Mouse (Mus musculus): ENCODE results near the gene Tunar. TPM values are rescaled to one million over a fixed set of nuclear protein-coding genes. Genes with fewer than 3 reads are reported as not detected.

Gene Tunar
- polyA plus RNA-seq, 1 experiment from 2014 or later, result 0.36 TPM

DNA sequence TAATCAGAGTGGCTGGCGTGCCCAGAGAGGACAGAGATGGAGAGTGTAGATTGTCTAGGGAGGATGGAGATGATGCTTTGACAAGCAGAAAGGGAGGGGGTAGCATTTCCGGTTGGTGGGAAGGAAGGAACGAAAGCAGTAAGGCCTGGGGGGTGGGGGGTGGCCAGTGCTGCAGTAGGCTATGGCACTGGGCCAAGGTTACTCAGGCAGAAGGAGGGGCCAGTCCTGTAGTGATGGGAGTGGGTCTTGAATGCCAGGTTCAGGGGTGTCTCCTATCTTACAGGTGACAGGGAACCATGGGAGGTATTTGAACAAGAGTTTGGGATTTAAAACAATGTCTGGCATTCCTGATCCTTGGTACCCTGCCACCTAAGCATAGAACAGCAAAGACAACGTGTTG is 13.2 kb downstream of the Tunar start:
- peaks cover 6% of the 10 kb centered on the region; the same call in 1 of the 2 replicates for H3K4me1 ChIP-seq
- peaks cover 3% of the 10 kb centered on the region; the same call in 1 of the 2 replicates for H3K27me3 ChIP-seq
- no peak for ATAC-seq (ENCODE audit: low FRiP score, low read depth)
- no peak overlapping the region for H3K4me2 ChIP-seq (replicated peaks)
- no peak overlapping the region for H3K4me3 ChIP-seq
- no peak overlapping the region for H3K27ac ChIP-seq
- WGBS, result 62% methylated on average over 4 of the region's 4 CpGs
- no peaks in the 10 kb centered on the region for H3K36me3 ChIP-seq
- no peak overlapping the region for H3K9ac ChIP-seq
- no peaks in the 10 kb centered on the region for H3K9me3 ChIP-seq

DNA sequence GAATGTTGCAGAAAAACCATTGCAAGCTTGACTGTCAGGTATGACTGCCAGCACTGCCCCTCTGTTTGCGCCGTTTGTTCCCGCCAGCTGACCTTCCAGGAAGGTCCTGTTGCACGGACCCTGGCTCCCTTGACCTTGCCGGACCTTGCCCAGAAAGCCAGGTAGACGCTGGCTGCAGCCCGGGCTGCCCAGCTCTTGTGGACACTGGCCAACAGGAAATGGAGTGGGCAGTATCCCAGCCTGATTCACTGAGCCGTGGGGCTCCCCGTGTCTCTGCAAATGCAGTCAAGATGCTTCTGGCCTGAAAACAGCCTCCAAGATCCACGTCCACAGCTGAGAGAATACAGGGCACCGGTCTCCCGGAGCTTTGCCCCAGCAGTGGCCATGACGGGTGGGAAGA is 13.6 kb downstream of the Tunar start:
- WGBS, result 83% methylated on average over 13 of the region's 13 CpGs
- no peak overlapping the region for H3K9ac ChIP-seq
- H3K27me3 ChIP-seq, result peaks cover 3% of the 10 kb centered on the region; the same call in 1 of the 2 replicates
- peaks cover 4% of the 10 kb centered on the region; the same call in 1 of the 2 replicates for H3K4me1 ChIP-seq
- no peak overlapping the region for H3K4me2 ChIP-seq (replicated peaks)
- no peak for ATAC-seq (ENCODE audit: low FRiP score, low read depth)
- H3K9me3 ChIP-seq, result no peaks in the 10 kb centered on the region
- H3K36me3 ChIP-seq, result no peaks in the 10 kb centered on the region
- no peak overlapping the region for H3K27ac ChIP-seq
- H3K4me3 ChIP-seq, result no peak overlapping the region

DNA sequence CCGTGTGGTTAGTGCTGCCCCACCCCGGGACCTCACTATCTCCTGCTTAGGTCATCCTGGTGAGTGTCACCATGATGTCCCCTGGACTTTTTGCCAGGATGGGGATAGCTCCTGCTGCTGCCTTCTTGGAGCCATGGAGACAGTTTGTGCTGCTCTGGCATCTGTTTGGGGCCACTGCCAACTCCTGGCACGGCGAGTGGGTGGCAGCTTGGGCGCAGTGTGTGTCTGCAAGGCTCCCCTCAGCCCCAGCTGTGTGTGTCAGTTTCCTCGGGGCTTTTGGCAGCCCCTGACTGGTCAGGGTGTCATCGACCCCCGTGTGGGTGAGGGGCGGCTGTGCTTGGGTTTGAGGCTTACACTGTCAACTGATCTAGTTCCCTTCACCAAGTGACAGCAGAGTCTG is 20.6 kb downstream of the Tunar start:
- Histone ChIP-seq H3K36me3 (no peaks in the 10 kb centered on the region), H3K27me3 (no peaks in the 10 kb centered on the region), H3K9me3 (no peaks in the 10 kb centered on the region), H3K4me2 (replicated peaks) (no peak overlapping the region), H3K9ac (no peak overlapping the region), H3K4me3 (no peak overlapping the region), H3K27ac (no peak overlapping the region), H3K4me1 (peaks cover 5% of the 10 kb centered on the region; the same call in 1 of the 2 replicates)
- 85% methylated on average over 9 of the region's 9 CpGs for WGBS
- no peak for ATAC-seq (ENCODE audit: low FRiP score, low read depth)

DNA sequence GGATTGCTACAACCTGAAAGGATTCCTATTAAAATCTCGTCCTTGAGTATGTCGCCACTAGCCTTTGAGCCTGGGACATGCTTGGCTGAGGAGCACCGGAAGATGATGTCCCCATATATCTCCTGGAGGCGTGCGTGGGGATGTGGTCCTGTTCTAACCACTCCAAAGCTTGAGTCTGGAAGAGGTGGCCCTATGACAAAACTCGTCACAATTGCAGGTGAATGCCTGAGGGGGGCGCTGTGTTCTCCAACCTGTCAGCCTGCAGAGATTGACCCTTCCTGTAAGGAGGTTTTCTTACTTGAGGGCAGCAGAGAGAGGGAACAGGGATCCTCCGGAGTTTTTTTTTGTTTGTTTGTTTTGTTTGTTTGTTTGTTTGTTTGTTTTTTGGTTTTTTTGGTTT is 21.1 kb downstream of the Tunar start:
- no peaks in the 10 kb centered on the region for H3K9me3 ChIP-seq
- H3K4me1 ChIP-seq, result peaks cover 5% of the 10 kb centered on the region; the same call in 1 of the 2 replicates
- H3K4me3 ChIP-seq, result no peak overlapping the region
- H3K27me3 ChIP-seq, result no peaks in the 10 kb centered on the region
- no peak overlapping the region for H3K27ac ChIP-seq
- H3K9ac ChIP-seq, result no peak overlapping the region
- WGBS, result 82% methylated on average over 8 of the region's 8 CpGs
- no peak overlapping the region for H3K4me2 ChIP-seq (replicated peaks)
- no peaks in the 10 kb centered on the region for H3K36me3 ChIP-seq
- ATAC-seq (ENCODE audit: low FRiP score, low read depth), result no peak

DNA sequence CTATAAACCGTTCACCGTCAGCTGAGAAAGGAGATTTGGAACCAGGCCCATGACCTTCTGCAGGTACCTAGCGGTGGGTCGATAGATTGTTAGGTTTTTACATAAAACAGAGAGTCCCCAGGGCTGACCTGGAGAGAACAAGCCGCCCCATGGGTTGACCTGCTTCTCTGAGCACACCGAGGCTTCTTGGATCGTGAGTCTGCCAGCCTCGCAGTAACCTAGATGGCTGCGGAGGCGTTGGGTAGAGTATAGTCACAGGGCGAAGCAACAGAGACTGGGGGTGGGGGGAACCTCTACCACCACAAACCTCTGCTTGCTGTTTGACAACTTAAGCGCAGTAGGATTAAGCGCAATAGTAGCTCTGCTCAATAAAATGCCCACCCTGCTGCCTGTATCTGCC is 23.1 kb downstream of the Tunar start:
- 82% methylated on average over 13 of the region's 13 CpGs for WGBS
- Histone ChIP-seq H3K27ac (no peak overlapping the region), H3K4me1 (peaks cover 5% of the 10 kb centered on the region; the same call in 1 of the 2 replicates), H3K36me3 (no peaks in the 10 kb centered on the region), H3K4me2 (replicated peaks) (no peak overlapping the region), H3K9ac (no peak overlapping the region), H3K27me3 (no peaks in the 10 kb centered on the region), H3K9me3 (no peaks in the 10 kb centered on the region), H3K4me3 (no peak overlapping the region)
- ATAC-seq (ENCODE audit: low FRiP score, low read depth), result no peak

DNA sequence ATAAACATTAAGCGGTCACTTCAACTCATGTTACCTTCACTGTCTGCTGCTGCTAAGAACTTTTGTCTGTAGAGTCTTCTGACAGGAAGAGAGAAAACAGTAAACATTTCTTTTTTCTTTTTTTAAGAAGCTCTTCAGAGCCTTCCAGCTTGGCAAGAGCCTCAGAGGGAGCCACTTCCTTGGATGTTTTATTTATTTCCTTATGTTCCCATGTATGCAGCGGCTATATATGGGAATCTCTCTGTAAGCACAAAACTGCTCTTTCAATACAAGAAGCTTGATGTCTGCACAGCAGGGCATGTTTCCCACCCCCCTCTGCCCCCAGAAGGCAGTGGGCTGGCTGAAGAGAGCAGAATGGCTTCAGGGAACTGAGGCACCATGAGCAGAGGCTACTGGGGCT is 30.0 kb downstream of the Tunar start:
- H3K27me3 ChIP-seq, result no peaks in the 10 kb centered on the region
- no peak overlapping the region for H3K4me2 ChIP-seq (replicated peaks)
- WGBS, result 66% methylated on average over 2 of the region's 2 CpGs
- H3K4me1 ChIP-seq, result peaks cover 2% of the 10 kb centered on the region; the same call in 1 of the 2 replicates
- H3K36me3 ChIP-seq, result no peaks in the 10 kb centered on the region
- no peak overlapping the region for H3K27ac ChIP-seq
- H3K4me3 ChIP-seq, result no peak overlapping the region
- no peaks in the 10 kb centered on the region for H3K9me3 ChIP-seq
- no peak for ATAC-seq (ENCODE audit: low FRiP score, low read depth)
- H3K9ac ChIP-seq, result no peak overlapping the region

DNA sequence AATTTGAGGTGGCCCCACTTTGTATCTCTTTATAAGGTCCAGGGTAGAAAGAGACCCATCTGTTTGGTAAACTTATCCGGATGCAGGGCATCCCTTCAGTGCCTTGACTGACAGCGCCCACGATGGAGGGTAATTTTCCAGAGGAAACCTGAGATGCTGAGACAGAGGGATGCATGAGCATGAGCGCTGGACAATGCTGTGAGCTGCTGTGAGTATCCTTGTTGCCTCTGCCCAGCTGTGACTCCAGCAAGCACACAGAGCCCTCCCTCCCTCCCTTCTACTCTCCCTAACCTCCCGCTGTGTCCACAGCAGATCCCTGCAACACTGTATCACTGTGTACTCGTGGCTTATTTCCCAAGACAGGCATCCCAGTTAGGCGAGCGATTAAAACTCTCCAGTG is 40.9 kb downstream of the Tunar start:
- Histone ChIP-seq H3K4me2 (replicated peaks) (no peak overlapping the region), H3K27me3 (no peaks in the 10 kb centered on the region), H3K36me3 (no peaks in the 10 kb centered on the region), H3K27ac (no peak overlapping the region), H3K4me1 (no peaks in the 10 kb centered on the region), H3K9ac (no peak overlapping the region), H3K4me3 (no peak overlapping the region), H3K9me3 (no peaks in the 10 kb centered on the region)
- ATAC-seq (ENCODE audit: low FRiP score, low read depth), result no peak
- 63% methylated on average over 8 of the region's 8 CpGs for WGBS

DNA sequence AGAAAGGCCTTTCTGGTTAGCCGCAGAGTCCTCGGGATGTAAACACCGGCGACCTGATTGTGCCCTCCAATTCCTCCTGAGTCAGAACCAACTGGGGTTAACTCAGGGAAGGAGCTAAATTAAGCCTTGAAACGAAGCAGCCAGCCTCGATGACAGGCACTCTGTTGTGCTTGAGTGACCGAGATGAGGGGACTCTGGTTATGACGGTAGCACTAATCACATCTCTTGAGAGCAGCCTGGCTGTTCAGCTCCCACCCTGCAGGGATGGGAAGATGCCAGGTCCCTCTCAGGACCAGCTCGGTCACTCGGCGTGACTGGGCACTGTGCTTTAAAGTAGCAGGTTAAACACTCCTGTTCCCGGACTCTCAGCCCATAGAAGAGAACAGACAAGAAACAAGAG is 43.3 kb downstream of the Tunar start:
- H3K27ac ChIP-seq, result no peak overlapping the region
- ATAC-seq (ENCODE audit: low FRiP score, low read depth), result no peak
- no peaks in the 10 kb centered on the region for H3K9me3 ChIP-seq
- H3K4me1 ChIP-seq, result no peaks in the 10 kb centered on the region
- no peaks in the 10 kb centered on the region for H3K27me3 ChIP-seq
- H3K9ac ChIP-seq, result no peak overlapping the region
- H3K4me2 ChIP-seq (replicated peaks), result no peak overlapping the region
- H3K36me3 ChIP-seq, result no peaks in the 10 kb centered on the region
- WGBS, result 44% methylated on average over 12 of the region's 12 CpGs
- H3K4me3 ChIP-seq, result no peak overlapping the region

DNA sequence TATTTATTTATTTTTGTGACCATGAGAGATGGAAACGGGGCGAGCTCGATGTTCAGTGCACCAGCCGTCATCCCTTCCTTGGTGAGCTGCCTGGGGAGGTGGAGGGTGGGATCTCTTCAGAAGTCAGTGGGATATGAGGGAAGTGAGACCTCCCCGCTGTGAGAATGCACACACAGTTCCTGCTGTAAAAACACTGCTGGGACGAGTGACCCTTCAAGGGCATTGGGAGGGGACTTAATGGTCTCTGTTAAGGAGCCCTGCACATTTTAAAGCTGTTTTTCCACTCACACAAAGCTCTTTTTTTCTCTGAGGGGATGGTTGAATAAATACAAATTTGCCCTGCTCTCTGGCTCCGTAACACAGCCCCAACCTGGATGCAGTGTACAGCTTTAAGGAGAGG is 49.1 kb downstream of the Tunar start:
- Histone ChIP-seq H3K36me3 (no peaks in the 10 kb centered on the region), H3K4me3 (no peak overlapping the region), H3K9ac (no peak overlapping the region), H3K4me2 (replicated peaks) (no peak overlapping the region), H3K27me3 (no peaks in the 10 kb centered on the region), H3K4me1 (peaks cover 7% of the 10 kb centered on the region), H3K9me3 (no peaks in the 10 kb centered on the region), H3K27ac (no peak overlapping the region)
- ATAC-seq (ENCODE audit: low FRiP score, low read depth), result no peak
- 37% methylated on average over 7 of the region's 7 CpGs for WGBS

DNA sequence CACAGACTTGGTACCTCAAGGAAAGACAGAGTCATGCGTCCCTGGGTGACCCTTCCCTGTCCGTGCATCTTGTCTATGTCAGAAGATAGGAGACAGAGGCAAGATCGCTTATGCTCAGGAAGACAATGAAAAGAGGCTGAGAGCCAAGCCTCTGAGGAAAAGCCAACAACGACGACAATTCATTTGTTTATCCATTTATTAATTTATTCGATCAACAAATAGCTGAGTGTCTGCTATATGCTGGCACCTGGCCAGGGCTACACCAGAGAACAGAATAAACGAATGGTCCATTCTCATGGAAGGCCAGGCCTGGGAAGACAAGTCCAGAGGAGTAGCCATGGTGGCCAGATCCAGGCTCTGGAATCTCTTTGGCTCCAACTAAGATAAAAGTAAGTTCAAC is 61.0 kb downstream of the Tunar start:
- no peak for ATAC-seq (ENCODE audit: low FRiP score, low read depth)
- no peaks in the 10 kb centered on the region for H3K27me3 ChIP-seq
- no peak overlapping the region for H3K4me3 ChIP-seq
- WGBS, result 95% methylated on average over 7 of the region's 7 CpGs
- no peak overlapping the region for H3K27ac ChIP-seq
- peaks cover 18% of the 10 kb centered on the region for H3K4me1 ChIP-seq
- peaks cover 3% of the 10 kb centered on the region for H3K9me3 ChIP-seq
- no peak overlapping the region for H3K9ac ChIP-seq
- H3K36me3 ChIP-seq, result no peaks in the 10 kb centered on the region
- no peak overlapping the region for H3K4me2 ChIP-seq (replicated peaks)

DNA sequence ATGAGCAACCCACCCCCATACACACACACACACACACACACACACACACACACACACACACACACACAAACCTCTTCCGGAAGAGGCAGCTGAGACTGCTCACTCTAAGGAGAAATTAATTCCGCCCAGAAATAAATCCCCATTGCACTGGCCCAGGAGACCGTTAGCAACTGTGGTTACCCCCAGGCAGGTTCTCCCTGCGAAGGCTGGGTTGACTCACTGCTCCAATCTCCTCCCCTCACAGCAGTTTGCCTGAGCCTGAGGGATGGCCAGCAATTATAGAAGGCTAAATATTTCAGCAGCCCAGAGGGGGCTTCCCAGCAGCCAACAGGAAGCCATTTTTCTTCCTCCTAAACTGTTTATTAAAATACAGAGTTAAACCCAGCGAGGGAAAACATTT is 64.5 kb downstream of the Tunar start:
- ATAC-seq (ENCODE audit: low FRiP score, low read depth), result peak; percentile 36; the same call in 1 of the 2 replicates
- no peaks in the 10 kb centered on the region for H3K27me3 ChIP-seq
- no peaks in the 10 kb centered on the region for H3K36me3 ChIP-seq
- 14% methylated on average over 5 of the region's 5 CpGs for WGBS
- peaks cover 11% of the 10 kb centered on the region for H3K9me3 ChIP-seq
- no peak overlapping the region for H3K4me3 ChIP-seq
- no peak overlapping the region for H3K9ac ChIP-seq
- H3K4me2 ChIP-seq (replicated peaks), result no peak overlapping the region
- peaks cover 18% of the 10 kb centered on the region for H3K4me1 ChIP-seq
- peak overlapping the region; percentile 10; the same call in 1 of the 2 replicates for H3K27ac ChIP-seq

DNA sequence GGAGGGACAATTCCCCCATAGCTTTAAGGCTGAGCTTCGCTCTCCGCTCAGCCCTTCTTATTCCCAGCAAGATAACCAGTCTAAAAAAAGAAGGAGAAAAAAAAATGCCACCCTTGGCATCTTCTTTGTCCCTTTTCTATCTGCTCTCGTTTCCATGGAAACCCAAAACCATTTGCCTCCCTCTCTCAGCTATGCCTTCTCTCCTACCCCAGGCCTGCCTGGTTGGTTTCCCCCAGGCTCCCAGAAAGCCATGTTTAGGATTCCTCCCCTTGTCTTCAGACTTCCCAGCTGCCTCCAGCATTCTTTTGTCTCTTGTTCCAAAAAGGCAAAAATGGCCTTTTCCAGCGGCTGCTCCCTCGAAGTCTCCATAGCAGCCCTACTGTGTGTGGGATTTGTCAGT is 70.1 kb downstream of the Tunar start:
- no peaks in the 10 kb centered on the region for H3K36me3 ChIP-seq

DNA sequence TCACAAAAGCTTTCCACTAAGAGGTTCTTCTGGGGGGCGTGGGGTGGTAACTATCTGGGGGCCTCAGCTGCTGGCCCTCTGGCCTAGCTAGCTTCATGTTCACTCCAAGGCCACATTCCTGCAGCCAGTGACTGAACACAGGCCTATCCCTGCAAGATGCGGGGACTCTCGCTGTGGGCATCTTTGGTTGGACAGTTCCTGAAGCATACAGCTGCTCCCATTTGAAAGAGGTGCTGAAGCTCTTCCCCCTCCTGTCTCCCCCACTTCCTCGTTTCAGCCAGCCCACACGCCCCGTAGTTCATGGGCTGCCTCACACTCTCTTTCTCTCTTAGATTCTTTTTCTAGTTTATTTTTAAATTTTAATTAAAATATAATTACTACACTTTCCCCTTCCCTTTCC is 72.3 kb downstream of the Tunar start:
- no peaks in the 10 kb centered on the region for H3K4me1 ChIP-seq
- WGBS, result 58% methylated on average over 6 of the region's 6 CpGs
- no peak for ATAC-seq (ENCODE audit: low FRiP score, low read depth)

More for the DNA sequence above, 70.1 kb downstream of the Tunar start:
- Histone ChIP-seq H3K9ac (no peak overlapping the region), H3K4me1 (peaks cover under 1% of the 10 kb centered on the region), H3K4me2 (replicated peaks) (no peak overlapping the region), H3K27ac (no peak overlapping the region), H3K4me3 (no peak overlapping the region), H3K9me3 (peaks cover 11% of the 10 kb centered on the region), H3K27me3 (no peaks in the 10 kb centered on the region)
- no peak for ATAC-seq (ENCODE audit: low FRiP score, low read depth)
- WGBS, result 88% methylated on average over 5 of the region's 5 CpGs

More for the DNA sequence above, 72.3 kb downstream of the Tunar start:
- no peaks in the 10 kb centered on the region for H3K9me3 ChIP-seq
- no peaks in the 10 kb centered on the region for H3K27me3 ChIP-seq
- no peaks in the 10 kb centered on the region for H3K36me3 ChIP-seq
- H3K4me3 ChIP-seq, result no peak overlapping the region
- H3K9ac ChIP-seq, result no peak overlapping the region
- no peak overlapping the region for H3K4me2 ChIP-seq (replicated peaks)
- H3K27ac ChIP-seq, result no peak overlapping the region

Measured in limb, embryonic 13.5 days (tissue).